Mouse (Mus musculus): ENCODE measurements around the gene Ssr4.
"Not testable (repeated sequence)": the region's sequence is repeated elsewhere in the genome, so short reads cannot be mapped to it uniquely, and the experiment has no call there.

The Ssr4 gene

GRCm38 (mm10) chrX:73786364-73787224 is at the start of gene Ssr4, which contains the start of gene Idh3g:
Ssr4 (plus strand) TSS chrX:73787028.
Idh3g (minus strand) TSS chrX:73786897.
- DNase-seq = peak; percentile 87 to 90

GRCm38 (mm10) chrX:73738155-73738554 is 48.7 kb upstream of the Ssr4 start:
- DNase-seq = no peak

- DNase-seq = no peak
Observed at GRCm38 (mm10) chrX:73739151-73739550, 47.7 kb upstream of the Ssr4 start.

GRCm38 (mm10) chrX:73739841-73740240 is 47.0 kb upstream of the Ssr4 start:
- not testable (repeated sequence) for DNase-seq

GRCm38 (mm10) chrX:73744774-73745481 is 41.9 kb upstream of the Ssr4 start:
- DNase-seq = no peak

- DNase-seq = no peak
Observed at GRCm38 (mm10) chrX:73748977-73749376, 37.9 kb upstream of the Ssr4 start.

GRCm38 (mm10) chrX:73756334-73757140 is 30.3 kb upstream of the Ssr4 start, which contains the start of gene Plxnb3:
Plxnb3 (plus strand) TSS chrX:73757090.
- DNase-seq = no peak

- peak; percentile 61 to 68 for DNase-seq
Observed at GRCm38 (mm10) chrX:73758611-73759290, 28.1 kb upstream of the Ssr4 start.

GRCm38 (mm10) chrX:73765311-73765710 is 21.5 kb upstream of the Ssr4 start:
- peak in 1 of 2 experiments; percentile 30 for DNase-seq

- DNase-seq = peak in 1 of 2 experiments; percentile 19
Observed at GRCm38 (mm10) chrX:73767267-73767666, 19.6 kb upstream of the Ssr4 start.

- DNase-seq = no peak
Observed at GRCm38 (mm10) chrX:73774168-73774760, 12.6 kb upstream of the Ssr4 start, which contains the start of gene Srpk3. Srpk3 (plus strand) TSS chrX:73774405.

GRCm38 (mm10) chrX:73774802-73775483 is 11.9 kb upstream of the Ssr4 start:
- no peak for DNase-seq

GRCm38 (mm10) chrX:73782227-73782626 is 4.6 kb upstream of the Ssr4 start:
- DNase-seq = no peak

- DNase-seq = no peak
Observed at GRCm38 (mm10) chrX:73785666-73786065, 1.2 kb upstream of the Ssr4 start.

GRCm38 (mm10) chrX:73787225-73787558 is 364 bp downstream of the Ssr4 start:
- no peak for DNase-seq

GRCm38 (mm10) chrX:73788501-73788900 is 1.7 kb downstream of the Ssr4 start:
- no peak for DNase-seq

- DNase-seq = no peak
Observed at GRCm38 (mm10) chrX:73793039-73793438, 6.2 kb downstream of the Ssr4 start.

- no peak for DNase-seq
Observed at GRCm38 (mm10) chrX:73793505-73793904, 6.7 kb downstream of the Ssr4 start.

GRCm38 (mm10) chrX:73797511-73797910 is 10.7 kb downstream of the Ssr4 start:
- no peak for DNase-seq

- DNase-seq = peak; percentile 78 to 87
Observed at GRCm38 (mm10) chrX:73798502-73798901, 11.7 kb downstream of the Ssr4 start.

GRCm38 (mm10) chrX:73805814-73806213 is 19.0 kb downstream of the Ssr4 start:
- DNase-seq = no peak

Data from cerebellum, postnatal 36 days (tissue).